In the genomic region with DNA sequence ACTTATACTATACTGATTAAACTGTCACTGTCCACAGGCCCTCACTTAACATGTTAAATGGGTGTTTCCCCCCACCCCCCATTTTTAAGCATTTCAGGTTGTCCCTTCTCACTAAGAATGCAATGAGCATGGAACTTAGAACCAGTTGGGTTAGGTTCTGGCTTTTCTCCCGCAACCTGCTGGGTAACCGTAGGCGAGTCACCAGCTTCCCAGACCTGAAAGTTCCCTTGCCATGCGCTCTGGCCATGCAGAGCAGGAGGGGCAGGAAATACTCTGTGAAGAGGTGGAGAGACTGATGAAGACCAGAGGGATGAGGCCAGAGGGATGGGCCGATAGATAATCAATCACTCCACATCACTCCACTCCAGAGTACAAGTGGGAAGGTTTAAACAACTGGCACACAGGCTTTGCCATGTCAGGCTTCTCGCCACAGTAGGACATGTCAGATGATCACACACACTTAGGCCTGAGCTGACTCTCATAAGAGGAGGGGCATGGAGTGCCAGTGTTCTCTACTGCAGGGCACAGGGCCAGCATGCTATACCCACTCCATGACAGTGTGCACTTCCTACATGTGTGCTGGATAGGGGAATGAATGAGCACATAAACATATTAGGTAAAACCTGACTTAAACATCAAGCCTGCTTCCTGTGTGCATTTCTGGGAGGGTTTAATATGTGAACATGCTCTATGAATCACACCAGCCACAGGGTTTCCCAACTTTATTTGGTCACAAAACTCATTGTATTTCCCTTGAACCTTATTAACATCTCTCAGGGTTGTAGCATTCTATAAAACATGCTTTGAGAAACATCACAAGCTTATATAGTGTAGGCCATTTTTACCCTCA, we compare ENCODE assay signal across 11 mouse cellular contexts. TPM values are rescaled to one million over a fixed set of nuclear protein-coding genes. Genes with fewer than 3 reads are reported as not detected.
A peak's percentile ranks its signal among the peaks of the same experiment; 100 is the strongest.
DNase-seq lines count a peak whose midpoint lies in the region; ATAC-seq and TF ChIP-seq lines count a peak whose summit lies in the region.
"Had no signal": no experiment of that assay in that cellular context is flagged by ENCODE, and none has a peak within 500 bp of the region (broad histone marks: within the 10 kb centered on the region; RNA-seq: fewer than 3 reads in every experiment).

No protein-coding gene starts in this region.

- no peak overlapping the region for H3K9ac ChIP-seq in intestine, embryonic 14.5 days (ENCODE audit: low read length)
- no peak overlapping the region for H3K9ac ChIP-seq in intestine, embryonic 16.5 days (ENCODE audit: low read depth, low read length)
- no peak overlapping the region for H3K9ac ChIP-seq in stomach, embryonic 14.5 days (replicated peaks; ENCODE audit: low read depth, low read length)
- H3K9ac ChIP-seq in forebrain, embryonic 15.5 days (replicated peaks), result no peak overlapping the region
- H3K9ac ChIP-seq: intestine, embryonic 15.5 days; midbrain, embryonic 12.5 days had no signal

- no peak overlapping the region for H3K27ac ChIP-seq in cerebellum, adult 2 months (ENCODE audit: insufficient read depth, low read length)
- H3K27ac ChIP-seq in intestine, embryonic 14.5 days (ENCODE audit: low read depth), result no peak overlapping the region
- H3K27ac ChIP-seq in intestine, embryonic 16.5 days (ENCODE audit: low read length), result no peak overlapping the region
- H3K27ac ChIP-seq in stomach, embryonic 14.5 days (ENCODE audit: low read length), result no peak overlapping the region
- H3K27ac ChIP-seq in forebrain, embryonic 15.5 days (replicated peaks), result no peak overlapping the region
- H3K27ac ChIP-seq: intestine, embryonic 15.5 days; midbrain, embryonic 12.5 days had no signal

- H3K36me3 ChIP-seq in intestine, embryonic 14.5 days (ENCODE audit: control insufficient read depth, insufficient read depth, low read length), result no peaks in the 10 kb centered on the region
- H3K36me3 ChIP-seq in intestine, embryonic 16.5 days (ENCODE audit: control insufficient read depth, insufficient read depth, low read length), result no peaks in the 10 kb centered on the region
- no peaks in the 10 kb centered on the region for H3K36me3 ChIP-seq in stomach, embryonic 14.5 days (ENCODE audit: control insufficient read depth, insufficient read depth, low read length)
- H3K36me3 ChIP-seq in forebrain, embryonic 15.5 days, result no peaks in the 10 kb centered on the region
- H3K36me3 ChIP-seq: intestine, embryonic 15.5 days; midbrain, embryonic 12.5 days had no signal

- no peak overlapping the region for H3K4me3 ChIP-seq in cerebellum, adult 2 months (replicated peaks; ENCODE audit: insufficient read depth, low read depth, low read length)
- no peak overlapping the region for H3K4me3 ChIP-seq in intestine, embryonic 14.5 days (ENCODE audit: low read depth, low read length)
- H3K4me3 ChIP-seq in intestine, embryonic 16.5 days (ENCODE audit: low read length), result no peak overlapping the region
- H3K4me3 ChIP-seq in stomach, embryonic 14.5 days (ENCODE audit: low read depth, low read length), result no peak overlapping the region
- no peak overlapping the region for H3K4me3 ChIP-seq in forebrain, embryonic 15.5 days
- H3K4me3 ChIP-seq: intestine, embryonic 15.5 days; midbrain, embryonic 12.5 days had no signal

- WGBS in cerebellum, adult 2 months, result 44% methylated on average over 6 of the region's 6 CpGs
- 75% methylated on average over 6 of the region's 6 CpGs for WGBS in intestine, embryonic 14.5 days
- 77% methylated on average over 6 of the region's 6 CpGs for WGBS in intestine, embryonic 16.5 days
- WGBS in stomach, embryonic 14.5 days, result 74% methylated on average over 6 of the region's 6 CpGs
- WGBS in forebrain, embryonic 15.5 days, result 90% methylated on average over 6 of the region's 6 CpGs

- DNase-seq in cerebellum, adult 2 months, result peak; percentile 63 to 76
- DNase-seq in intestine, embryonic 14.5 days (ENCODE audit: low spot score), result no peak
- peak; percentile 44 to 72 for DNase-seq in cerebellum, postnatal 10 days
- DNase-seq in frontal cortex, postnatal 10 days (ENCODE audit: low spot score in 2 of 2), result no peak
- DNase-seq: kidney, postnatal 36 days had no signal

- H3K4me1 ChIP-seq in cerebellum, adult 2 months (ENCODE audit: control insufficient read depth, insufficient read depth, low read length), result peaks cover 17% of the 10 kb centered on the region
- peaks cover 11% of the 10 kb centered on the region for H3K4me1 ChIP-seq in intestine, embryonic 14.5 days (replicated peaks; ENCODE audit: control insufficient read depth, insufficient read depth, low read length)
- H3K4me1 ChIP-seq in intestine, embryonic 16.5 days (ENCODE audit: control insufficient read depth, insufficient read depth, low read length), result peaks cover 26% of the 10 kb centered on the region
- 0 out of 2 replicates have a peak, but pooled peaks cover 11% of the 10 kb centered on the region for H3K4me1 ChIP-seq in stomach, embryonic 14.5 days (ENCODE audit: control insufficient read depth, insufficient read depth, low read length)
- H3K4me1 ChIP-seq in forebrain, embryonic 15.5 days, result peaks cover 11% of the 10 kb centered on the region; the same call in 1 of the 2 replicates

- TF ChIP-seq CTCF in cerebellum, adult 2 months (IDR thresholded peaks at IDR 0.05; ENCODE audit: borderline replicate concordance, insufficient read depth, low read depth, low read length), result no peak

- ATAC-seq in cerebellum, adult (ENCODE audit: insufficient number of reproducible peaks, low FRiP score, low TSS enrichment), result no peak
- ATAC-seq in intestine, embryonic 14.5 days (replicated peaks; ENCODE audit: low FRiP score, low TSS enrichment, low read depth), result peak; percentile 10; the same call in 1 of the 2 replicates
- no peak for ATAC-seq in intestine, embryonic 16.5 days
- 0 out of 2 replicates have a peak, but pooled peaks have one; percentile 30 for ATAC-seq in stomach, embryonic 14.5 days (ENCODE audit: insufficient number of reproducible peaks, insufficient read depth, low FRiP score, low read depth)
- ATAC-seq in forebrain, embryonic 15.5 days (replicated peaks), result no peak
- ATAC-seq: intestine, embryonic 15.5 days had no signal

- H3K4me2 ChIP-seq in intestine, embryonic 14.5 days (ENCODE audit: low read length), result no peak overlapping the region
- no peak overlapping the region for H3K4me2 ChIP-seq in intestine, embryonic 16.5 days (ENCODE audit: low read depth, low read length)
- no peak overlapping the region for H3K4me2 ChIP-seq in stomach, embryonic 14.5 days (replicated peaks; ENCODE audit: low read depth, low read length)
- no peak overlapping the region for H3K4me2 ChIP-seq in forebrain, embryonic 15.5 days (replicated peaks)
- H3K4me2 ChIP-seq: intestine, embryonic 15.5 days; midbrain, embryonic 12.5 days had no signal

- 0 out of 2 replicates have a peak, but pooled peaks cover under 1% of the 10 kb centered on the region for H3K9me3 ChIP-seq in intestine, embryonic 14.5 days (ENCODE audit: control insufficient read depth, low read length)
- H3K9me3 ChIP-seq in intestine, embryonic 16.5 days (ENCODE audit: control insufficient read depth, low read length), result no peaks in the 10 kb centered on the region
- peaks cover 3% of the 10 kb centered on the region; the same call in 1 of the 2 replicates for H3K9me3 ChIP-seq in stomach, embryonic 14.5 days (ENCODE audit: control insufficient read depth, low read depth, low read length)
- no peaks in the 10 kb centered on the region for H3K9me3 ChIP-seq in forebrain, embryonic 15.5 days
- H3K9me3 ChIP-seq: intestine, embryonic 15.5 days; midbrain, embryonic 12.5 days had no signal

- no peaks in the 10 kb centered on the region for H3K27me3 ChIP-seq in cerebellum, adult 2 months (ENCODE audit: control insufficient read depth, insufficient read depth, low read length)
- no peaks in the 10 kb centered on the region for H3K27me3 ChIP-seq in intestine, embryonic 14.5 days (replicated peaks; ENCODE audit: control insufficient read depth, insufficient read depth, low read length)
- no peaks in the 10 kb centered on the region for H3K27me3 ChIP-seq in intestine, embryonic 16.5 days (replicated peaks; ENCODE audit: control insufficient read depth, insufficient read depth, low read length)
- no peaks in the 10 kb centered on the region for H3K27me3 ChIP-seq in stomach, embryonic 14.5 days (ENCODE audit: control insufficient read depth, insufficient read depth, low read length)
- H3K27me3 ChIP-seq in forebrain, embryonic 15.5 days, result no peaks in the 10 kb centered on the region
- H3K27me3 ChIP-seq: intestine, embryonic 15.5 days; midbrain, embryonic 12.5 days had no signal

- TF ChIP-seq POLR2A in cerebellum, adult 2 months (IDR thresholded peaks at IDR 0.05; ENCODE audit: borderline replicate concordance, insufficient read depth, low read length), result no peak

RNA-seq across cellular contexts. Expression of a gene that starts 13.9 kb away (rescaled TPM):
- 1.8 and 2.5 TPM in 2 replicates for polyA plus RNA-seq in cerebellum, adult 2 months (2012; rRNA removed)
- 10.6 and 13.7 TPM in 2 replicates for polyA plus RNA-seq in intestine, embryonic 14.5 days (2014; fragmentation: Nextera tagmentation; extraction: Ambion mirVana)
- polyA plus RNA-seq in intestine, embryonic 16.5 days (2015; fragmentation: Nextera tagmentation; extraction: Ambion mirVana), result 14.9 and 15.0 TPM in 2 replicates
- 5.2 and 7.7 TPM in 2 replicates for polyA plus RNA-seq in stomach, embryonic 14.5 days (2014; fragmentation: Nextera tagmentation; extraction: Ambion mirVana)
- 3.5 and 3.7 TPM in 2 replicates for polyA plus RNA-seq in forebrain, embryonic 15.5 days (2015; fragmentation: Nextera tagmentation; extraction: Ambion mirVana)

RNA-seq across cellular contexts. Expression of a gene that starts 59.7 kb away (rescaled TPM):
- 15.4 and 16.2 TPM in 2 replicates for polyA plus RNA-seq in cerebellum, adult 2 months (2012; rRNA removed)
- polyA plus RNA-seq in intestine, embryonic 14.5 days (2014; fragmentation: Nextera tagmentation; extraction: Ambion mirVana), result 20.5 and 20.9 TPM in 2 replicates
- 7.8 and 9.1 TPM in 2 replicates for polyA plus RNA-seq in intestine, embryonic 16.5 days (2015; fragmentation: Nextera tagmentation; extraction: Ambion mirVana)
- polyA plus RNA-seq in stomach, embryonic 14.5 days (2014; fragmentation: Nextera tagmentation; extraction: Ambion mirVana), result 22.6 and 26.0 TPM in 2 replicates
- polyA plus RNA-seq in forebrain, embryonic 15.5 days (2015; fragmentation: Nextera tagmentation; extraction: Ambion mirVana), result 17.9 and 18.4 TPM in 2 replicates

Comparison
In these comparisons a context has a peak if more than half of its experiments do, and no peak if none do; other contexts are left out.
1. ATAC-seq: peak in intestine, embryonic 14.5 days (single experiment) and stomach, embryonic 14.5 days (single experiment); none in cerebellum, adult (single experiment), intestine, embryonic 16.5 days (single experiment) and forebrain, embryonic 15.5 days (single experiment).
2. DNase-seq: peak in cerebellum, adult 2 months (2 of 2) and cerebellum, postnatal 10 days (2 of 2); none in intestine, embryonic 14.5 days (single experiment) and frontal cortex, postnatal 10 days (0 of 2).